Mouse (Mus musculus): ENCODE data around the gene Lcn6.

- TF ChIP-seq GATA1 (IDR thresholded peaks at IDR 0.05; ENCODE audit: borderline replicate concordance, low read length) (no peak), CTCF (IDR thresholded peaks at IDR 0.05; ENCODE audit: low read depth, low read length) (no peak), TAL1 (conservative IDR thresholded peaks at IDR 0.05; ENCODE audit: low read depth, low read length) (no peak), POLR2AphosphoS5 (IDR thresholded peaks at IDR 0.05; ENCODE audit: insufficient replicate concordance, low read depth, low read length) (no peak)
These were observed 10.1 kb upstream of the Lcn6 start for GRCm38 (mm10) chr2:25666516-25666915.

Data from G1E (cell line).